Mouse (Mus musculus) spleen, adult 2 months (tissue): Measurements from ENCODE around the gene Ube2e1.

ENCODE experiments used
- CTCF ChIP-seq: fragments of 200-500 bp; IDR thresholded peaks from 2 replicates; pipeline ENCODE4 v1.5.1; 2011; ENCODE audit warnings: mild to moderate bottlenecking, inconsistent platforms; ENCODE audit not compliant: insufficient read depth, insufficient read length, insufficient replicate concordance; ENCODE audit errors: extremely low read depth
- POLR2A ChIP-seq: fragments of 200-500 bp; IDR thresholded peaks from 2 replicates; pipeline ENCODE4 v1.6.1; 2011; ENCODE audit warnings: low read depth, low read length, inconsistent platforms

DNA sequence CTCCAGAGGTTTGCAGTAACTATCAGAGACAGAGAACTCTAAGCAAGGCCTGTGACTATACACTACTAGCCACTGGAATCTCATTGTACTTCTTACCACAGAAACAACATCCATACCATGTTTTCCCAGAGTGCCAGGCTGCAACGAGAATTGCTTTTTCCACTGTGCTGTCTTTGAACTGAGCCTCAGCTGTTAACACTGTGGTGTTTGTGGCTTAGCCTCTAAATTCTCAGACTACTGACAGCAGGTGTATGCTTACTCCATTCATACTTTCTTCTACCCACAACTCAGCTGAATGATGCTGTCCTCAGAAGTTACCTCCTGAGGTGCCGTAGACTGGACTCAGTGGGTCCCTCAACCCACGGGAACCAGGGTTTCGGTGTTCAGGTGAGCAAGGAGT is 89.9 kb downstream of the Ube2e1 start:
- TF ChIP-seq POLR2A (no peak), CTCF (no peak)
